Mouse (Mus musculus): ENCODE data around the gene Cracr2a. TPM values are rescaled to one million over a fixed set of nuclear protein-coding genes. Genes with fewer than 3 reads are reported as not detected.
"Not testable (repeated sequence)": the region's sequence is repeated elsewhere in the genome, so short reads cannot be mapped to it uniquely, and the experiment has no call there.

Gene Cracr2a
- polyA plus RNA-seq (2014; fragmentation: Nextera tagmentation; extraction: Ambion mirVana): 1.1 and 1.5 TPM in 2 replicates

GRCm38 (mm10) chr6:127561231-127562020 is at the start of gene Cracr2a:
Gene Cracr2a, plus strand, starts transcription at chr6:127561338.
- 0% methylated on average over 22 of the region's 22 CpGs for WGBS
- peak; percentile 94 for ATAC-seq (ENCODE audit: low FRiP score, low TSS enrichment)
- Histone ChIP-seq H3K9me3 (ENCODE audit: control insufficient read depth, low read length) (no peaks in the 10 kb centered on the region), H3K36me3 (ENCODE audit: control insufficient read depth, insufficient read depth, low read length) (no peaks in the 10 kb centered on the region), H3K27ac (ENCODE audit: low read depth, low read length) (peak within 1 kb of the TSS; percentile 69), H3K4me2 (replicated peaks; ENCODE audit: low read depth, low read length) (peak within 1 kb of the TSS; percentile 73), H3K4me1 (ENCODE audit: control insufficient read depth, insufficient read depth, low read length) (no peaks in the 10 kb centered on the region), H3K9ac (ENCODE audit: low read depth, low read length) (peak within 1 kb of the TSS; percentile 43), H3K4me3 (ENCODE audit: low read length) (peak within 1 kb of the TSS; percentile 51), H3K27me3 (ENCODE audit: control insufficient read depth, insufficient read depth, low read length) (no peaks in the 10 kb centered on the region)

GRCm38 (mm10) chr6:127513776-127514175 is 47.4 kb upstream of the Cracr2a start:
- H3K27ac ChIP-seq (ENCODE audit: low read depth, low read length); ATAC-seq (ENCODE audit: low FRiP score, low TSS enrichment); H3K36me3 ChIP-seq (ENCODE audit: control insufficient read depth, insufficient read depth, low read length); H3K4me1 ChIP-seq (ENCODE audit: control insufficient read depth, insufficient read depth, low read length); H3K4me3 ChIP-seq (ENCODE audit: low read length); H3K4me2 ChIP-seq (replicated peaks; ENCODE audit: low read depth, low read length); H3K9me3 ChIP-seq (ENCODE audit: control insufficient read depth, low read length); H3K27me3 ChIP-seq (ENCODE audit: control insufficient read depth, insufficient read depth, low read length); H3K9ac ChIP-seq (ENCODE audit: low read depth, low read length): not testable (repeated sequence)
- WGBS: over 99% methylated on average over 6 of the region's 12 CpGs

- H3K4me1 ChIP-seq (ENCODE audit: control insufficient read depth, insufficient read depth, low read length): peaks cover 12% of the 10 kb centered on the region; the same call in 1 of the 2 replicates
- ATAC-seq (ENCODE audit: low FRiP score, low TSS enrichment): no peak
- no peak overlapping the region for H3K4me3 ChIP-seq (ENCODE audit: low read length)
- no peaks in the 10 kb centered on the region for H3K27me3 ChIP-seq (ENCODE audit: control insufficient read depth, insufficient read depth, low read length)
- H3K9ac ChIP-seq (ENCODE audit: low read depth, low read length): no peak overlapping the region
- H3K9me3 ChIP-seq (ENCODE audit: control insufficient read depth, low read length): no peaks in the 10 kb centered on the region
- no peak overlapping the region for H3K4me2 ChIP-seq (replicated peaks; ENCODE audit: low read depth, low read length)
- H3K27ac ChIP-seq (ENCODE audit: low read depth, low read length): no peak overlapping the region
- H3K36me3 ChIP-seq (ENCODE audit: control insufficient read depth, insufficient read depth, low read length): no peaks in the 10 kb centered on the region
- 43% methylated on average over 8 of the region's 8 CpGs for WGBS
Observed at GRCm38 (mm10) chr6:127521176-127521575, 40.0 kb upstream of the Cracr2a start.

- Histone ChIP-seq H3K27ac (ENCODE audit: low read depth, low read length) (no peak overlapping the region), H3K9ac (ENCODE audit: low read depth, low read length) (no peak overlapping the region), H3K4me3 (ENCODE audit: low read length) (no peak overlapping the region), H3K4me2 (replicated peaks; ENCODE audit: low read depth, low read length) (no peak overlapping the region), H3K9me3 (ENCODE audit: control insufficient read depth, low read length) (no peaks in the 10 kb centered on the region), H3K36me3 (ENCODE audit: control insufficient read depth, insufficient read depth, low read length) (no peaks in the 10 kb centered on the region), H3K27me3 (ENCODE audit: control insufficient read depth, insufficient read depth, low read length) (no peaks in the 10 kb centered on the region), H3K4me1 (ENCODE audit: control insufficient read depth, insufficient read depth, low read length) (peaks cover 12% of the 10 kb centered on the region; the same call in 1 of the 2 replicates)
- no peak for ATAC-seq (ENCODE audit: low FRiP score, low TSS enrichment)
- WGBS: 12% methylated on average over 9 of the region's 9 CpGs
Observed at GRCm38 (mm10) chr6:127522326-127522725, 38.8 kb upstream of the Cracr2a start.

- no peaks in the 10 kb centered on the region for H3K9me3 ChIP-seq (ENCODE audit: control insufficient read depth, low read length)
- 44% methylated on average over 8 of the region's 8 CpGs for WGBS
- no peaks in the 10 kb centered on the region for H3K36me3 ChIP-seq (ENCODE audit: control insufficient read depth, insufficient read depth, low read length)
- no peak overlapping the region for H3K4me2 ChIP-seq (replicated peaks; ENCODE audit: low read depth, low read length)
- H3K4me1 ChIP-seq (ENCODE audit: control insufficient read depth, insufficient read depth, low read length): peaks cover 12% of the 10 kb centered on the region; the same call in 1 of the 2 replicates
- H3K4me3 ChIP-seq (ENCODE audit: low read length): no peak overlapping the region
- no peaks in the 10 kb centered on the region for H3K27me3 ChIP-seq (ENCODE audit: control insufficient read depth, insufficient read depth, low read length)
- no peak overlapping the region for H3K27ac ChIP-seq (ENCODE audit: low read depth, low read length)
- H3K9ac ChIP-seq (ENCODE audit: low read depth, low read length): no peak overlapping the region
- ATAC-seq (ENCODE audit: low FRiP score, low TSS enrichment): no peak
Observed at GRCm38 (mm10) chr6:127524442-127524841, 36.7 kb upstream of the Cracr2a start.

- ATAC-seq (ENCODE audit: low FRiP score, low TSS enrichment): no peak
Observed at GRCm38 (mm10) chr6:127528625-127529024, 32.5 kb upstream of the Cracr2a start.

GRCm38 (mm10) chr6:127529451-127529850 is 31.7 kb upstream of the Cracr2a start:
- Histone ChIP-seq H3K4me2 (replicated peaks; ENCODE audit: low read depth, low read length) (no peak overlapping the region), H3K4me1 (ENCODE audit: control insufficient read depth, insufficient read depth, low read length) (no peaks in the 10 kb centered on the region), H3K9ac (ENCODE audit: low read depth, low read length) (no peak overlapping the region), H3K9me3 (ENCODE audit: control insufficient read depth, low read length) (no peaks in the 10 kb centered on the region), H3K36me3 (ENCODE audit: control insufficient read depth, insufficient read depth, low read length) (no peaks in the 10 kb centered on the region), H3K4me3 (ENCODE audit: low read length) (no peak overlapping the region), H3K27ac (ENCODE audit: low read depth, low read length) (no peak overlapping the region), H3K27me3 (ENCODE audit: control insufficient read depth, insufficient read depth, low read length) (no peaks in the 10 kb centered on the region)
- WGBS: 73% methylated on average over 2 of the region's 2 CpGs
- ATAC-seq (ENCODE audit: low FRiP score, low TSS enrichment): no peak

More at GRCm38 (mm10) chr6:127528625-127529024, 32.5 kb upstream of the Cracr2a start:
- no peak overlapping the region for H3K4me3 ChIP-seq (ENCODE audit: low read length)
- H3K9ac ChIP-seq (ENCODE audit: low read depth, low read length): no peak overlapping the region
- no peaks in the 10 kb centered on the region for H3K36me3 ChIP-seq (ENCODE audit: control insufficient read depth, insufficient read depth, low read length)
- H3K9me3 ChIP-seq (ENCODE audit: control insufficient read depth, low read length): no peaks in the 10 kb centered on the region
- WGBS: 87% methylated on average over 7 of the region's 7 CpGs
- H3K27ac ChIP-seq (ENCODE audit: low read depth, low read length): no peak overlapping the region
- H3K27me3 ChIP-seq (ENCODE audit: control insufficient read depth, insufficient read depth, low read length): no peaks in the 10 kb centered on the region
- no peak overlapping the region for H3K4me2 ChIP-seq (replicated peaks; ENCODE audit: low read depth, low read length)
- H3K4me1 ChIP-seq (ENCODE audit: control insufficient read depth, insufficient read depth, low read length): no peaks in the 10 kb centered on the region

GRCm38 (mm10) chr6:127530206-127530605 is 30.9 kb upstream of the Cracr2a start:
- H3K4me2 ChIP-seq (replicated peaks; ENCODE audit: low read depth, low read length): no peak overlapping the region
- 56% methylated on average over 3 of the region's 3 CpGs for WGBS
- no peak overlapping the region for H3K9ac ChIP-seq (ENCODE audit: low read depth, low read length)
- no peaks in the 10 kb centered on the region for H3K27me3 ChIP-seq (ENCODE audit: control insufficient read depth, insufficient read depth, low read length)
- H3K27ac ChIP-seq (ENCODE audit: low read depth, low read length): no peak overlapping the region
- H3K4me1 ChIP-seq (ENCODE audit: control insufficient read depth, insufficient read depth, low read length): no peaks in the 10 kb centered on the region
- no peaks in the 10 kb centered on the region for H3K9me3 ChIP-seq (ENCODE audit: control insufficient read depth, low read length)
- no peak overlapping the region for H3K4me3 ChIP-seq (ENCODE audit: low read length)
- no peaks in the 10 kb centered on the region for H3K36me3 ChIP-seq (ENCODE audit: control insufficient read depth, insufficient read depth, low read length)
- ATAC-seq (ENCODE audit: low FRiP score, low TSS enrichment): no peak

GRCm38 (mm10) chr6:127531412-127532205 is 29.5 kb upstream of the Cracr2a start:
- ATAC-seq (ENCODE audit: low FRiP score, low TSS enrichment): no peak
- Histone ChIP-seq H3K27ac (ENCODE audit: low read depth, low read length) (no peak overlapping the region), H3K4me1 (ENCODE audit: control insufficient read depth, insufficient read depth, low read length) (no peaks in the 10 kb centered on the region), H3K9ac (ENCODE audit: low read depth, low read length) (no peak overlapping the region), H3K4me3 (ENCODE audit: low read length) (no peak overlapping the region), H3K9me3 (ENCODE audit: control insufficient read depth, low read length) (no peaks in the 10 kb centered on the region), H3K4me2 (replicated peaks; ENCODE audit: low read depth, low read length) (no peak overlapping the region), H3K27me3 (ENCODE audit: control insufficient read depth, insufficient read depth, low read length) (no peaks in the 10 kb centered on the region), H3K36me3 (ENCODE audit: control insufficient read depth, insufficient read depth, low read length) (no peaks in the 10 kb centered on the region)
- 54% methylated on average over 3 of the region's 3 CpGs for WGBS

Data from kidney, embryonic 14.5 days (tissue).